Mouse (Mus musculus): Measurements from ENCODE around the gene Anxa3. TPM values are rescaled to one million over a fixed set of nuclear protein-coding genes. Genes with fewer than 3 reads are reported as not detected.

The Anxa3 gene
- total RNA-seq (2021) = 10 to 100 TPM; 13.0 to 15.2 TPM

DNA sequence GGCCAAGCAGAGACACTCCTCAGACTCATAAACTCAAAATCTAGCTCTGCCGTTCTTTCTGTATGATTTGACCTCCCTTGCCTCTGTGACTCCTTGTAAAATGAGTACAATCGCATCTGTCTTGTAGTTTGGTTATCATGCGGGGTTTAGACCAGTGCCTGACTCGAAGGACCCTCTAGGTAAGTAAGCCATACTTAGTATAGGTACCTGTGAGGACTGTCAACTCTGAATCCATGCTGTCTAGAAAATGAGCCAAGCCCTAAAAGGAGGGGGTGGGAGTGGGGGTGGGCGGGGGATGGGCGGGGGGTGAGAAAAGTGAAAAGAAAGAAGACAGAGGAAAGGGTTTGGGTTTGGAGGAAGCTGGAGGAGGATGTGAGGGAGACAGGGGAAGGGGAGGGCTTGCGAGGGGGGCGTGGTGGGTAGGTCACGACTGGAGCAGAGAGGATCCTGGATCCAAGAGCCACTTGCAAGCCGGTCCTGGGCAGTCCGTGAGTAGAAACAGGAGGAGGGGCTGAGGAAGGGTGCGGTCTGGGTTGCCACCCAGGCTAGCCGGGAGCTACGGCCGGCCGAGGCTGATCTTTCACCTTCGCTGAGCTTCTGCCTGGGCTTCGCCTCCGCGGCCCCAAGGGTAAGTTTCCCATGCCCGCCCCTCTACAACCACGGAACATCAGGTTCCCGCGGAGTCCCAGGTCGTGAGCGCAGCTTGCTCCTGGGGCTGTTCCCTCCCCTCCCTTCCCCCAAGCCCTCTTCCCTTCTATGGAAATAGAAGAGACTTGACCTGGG lies at the start of gene Anxa3:
Anxa3 (plus strand) TSS at position 404 of the 783 bp plus-strand sequence.
- intact Hi-C loops (cut with DNase I) = no loop called here
- DNase-seq (ENCODE audit: low spot score in 2 of 2) = no peak

DNA sequence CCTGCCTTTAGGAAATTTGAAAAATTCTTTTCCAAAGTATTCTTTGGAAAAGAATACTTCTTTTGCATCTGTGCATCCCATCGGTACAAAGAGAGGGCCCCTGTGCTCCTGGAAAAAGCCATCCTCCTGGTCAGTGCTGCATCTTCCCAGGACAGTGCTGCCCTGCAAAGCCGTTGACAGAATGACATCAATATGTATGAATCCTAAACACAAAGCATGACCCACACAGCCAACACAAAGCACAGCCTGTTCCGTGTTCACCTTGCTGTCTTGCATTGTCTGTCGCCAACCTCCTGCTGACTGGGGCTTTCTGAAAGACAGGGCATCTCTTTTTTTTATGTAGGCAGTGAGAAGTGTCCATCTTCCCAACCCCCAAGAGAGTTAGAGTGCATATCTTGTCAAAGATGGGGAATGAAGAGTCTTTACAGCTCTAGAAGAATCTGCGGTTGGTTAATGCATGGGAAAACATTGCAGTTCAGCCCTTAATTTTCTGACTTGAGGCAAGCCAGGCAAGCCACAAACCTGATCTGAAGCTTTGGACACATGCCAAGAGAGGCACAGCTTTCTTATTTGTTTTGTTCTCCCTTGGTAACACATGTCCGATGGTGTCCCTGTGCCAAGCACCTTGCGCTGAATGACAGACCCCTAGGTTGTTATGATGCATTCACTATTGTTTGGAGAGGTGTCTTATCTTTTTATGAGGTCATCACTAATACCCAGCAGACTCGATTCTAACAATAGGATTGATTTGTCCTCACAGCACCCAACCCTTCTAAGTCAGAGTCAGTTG lies 45.7 kb upstream of the Anxa3 start:
- intact Hi-C loops (cut with DNase I) = no loop called here
- DNase-seq (ENCODE audit: low spot score in 2 of 2) = no peak

DNA sequence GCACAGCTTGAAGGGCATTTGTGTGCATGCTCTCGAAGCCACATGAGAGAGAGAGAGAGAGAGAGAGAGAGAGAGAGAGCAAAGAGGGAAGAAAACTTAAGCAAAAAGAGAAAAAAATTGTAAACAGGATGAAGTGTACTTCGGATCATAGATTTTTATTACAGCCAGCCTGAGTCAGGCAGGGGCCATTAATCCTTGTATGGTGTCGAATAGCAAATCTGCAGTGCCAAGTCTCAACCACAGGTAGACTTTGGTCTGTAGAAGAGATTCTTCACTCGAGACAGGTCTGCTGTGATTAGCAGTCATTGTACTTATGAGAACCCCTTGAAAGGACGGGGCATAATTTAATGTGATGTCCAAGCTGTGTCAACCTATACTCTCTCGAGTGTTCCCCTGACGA lies 35.5 kb upstream of the Anxa3 start:
- DNase-seq (ENCODE audit: low spot score in 2 of 2) = no peak
- intact Hi-C loops (cut with DNase I) = no loop called here

DNA sequence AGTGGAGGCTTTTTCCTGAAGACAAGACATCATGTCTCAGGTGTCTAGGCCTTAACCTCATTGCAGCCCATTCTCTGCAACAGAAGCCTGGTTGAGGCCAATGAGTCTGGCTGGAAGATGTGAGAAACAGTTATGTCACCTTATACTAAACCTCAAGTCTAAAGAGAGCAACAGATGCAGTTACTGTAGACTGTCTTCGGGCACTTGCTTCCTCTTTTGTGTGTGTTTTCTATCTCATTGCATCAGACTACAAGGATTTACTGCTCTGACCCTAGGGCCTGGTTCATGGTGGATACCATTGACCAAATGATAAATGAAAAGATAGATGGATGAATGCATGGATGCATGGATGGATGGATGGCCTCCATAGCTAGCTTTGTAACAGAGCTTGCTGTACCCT lies 31.1 kb upstream of the Anxa3 start:
- intact Hi-C loops (cut with DNase I) = no loop called here
- DNase-seq (ENCODE audit: low spot score in 2 of 2) = no peak

DNA sequence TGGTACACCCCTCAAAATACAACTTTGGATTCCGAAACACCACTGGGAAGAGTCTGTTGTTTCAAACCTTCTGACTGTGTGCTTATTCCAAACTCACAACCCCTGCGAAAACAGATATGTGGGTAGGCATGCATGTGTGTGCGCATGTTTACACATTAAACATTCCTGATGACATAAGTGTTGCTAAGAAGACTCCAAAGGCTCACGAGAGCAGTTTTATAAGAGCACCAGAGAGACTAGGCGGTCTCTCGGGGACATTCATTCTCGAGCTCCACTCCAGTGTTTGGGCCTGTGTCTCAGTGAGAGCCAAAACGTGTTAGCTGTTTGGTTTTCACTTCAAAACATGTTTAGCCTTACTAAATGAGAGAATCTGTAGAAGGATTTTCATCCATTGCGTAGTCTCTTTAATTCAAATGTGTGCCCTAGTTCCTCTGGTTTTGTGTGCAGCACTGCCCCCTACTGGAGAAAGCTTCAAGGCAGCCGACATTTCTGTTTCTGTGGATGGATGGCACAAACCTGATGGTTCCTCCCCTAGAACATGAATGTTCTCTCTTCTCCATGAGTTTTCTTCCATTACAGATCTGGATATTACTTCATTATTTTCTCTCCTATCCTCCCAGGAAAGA lies 24.2 kb upstream of the Anxa3 start:
- DNase-seq (ENCODE audit: low spot score in 2 of 2) = peak; percentile 82
- intact Hi-C loops (cut with DNase I) = loop anchor here (2.0 to 5.0 kb wide), 3 partner anchors 397 to 504 kb away; partner anchors contain the start of gene Fras1

DNA sequence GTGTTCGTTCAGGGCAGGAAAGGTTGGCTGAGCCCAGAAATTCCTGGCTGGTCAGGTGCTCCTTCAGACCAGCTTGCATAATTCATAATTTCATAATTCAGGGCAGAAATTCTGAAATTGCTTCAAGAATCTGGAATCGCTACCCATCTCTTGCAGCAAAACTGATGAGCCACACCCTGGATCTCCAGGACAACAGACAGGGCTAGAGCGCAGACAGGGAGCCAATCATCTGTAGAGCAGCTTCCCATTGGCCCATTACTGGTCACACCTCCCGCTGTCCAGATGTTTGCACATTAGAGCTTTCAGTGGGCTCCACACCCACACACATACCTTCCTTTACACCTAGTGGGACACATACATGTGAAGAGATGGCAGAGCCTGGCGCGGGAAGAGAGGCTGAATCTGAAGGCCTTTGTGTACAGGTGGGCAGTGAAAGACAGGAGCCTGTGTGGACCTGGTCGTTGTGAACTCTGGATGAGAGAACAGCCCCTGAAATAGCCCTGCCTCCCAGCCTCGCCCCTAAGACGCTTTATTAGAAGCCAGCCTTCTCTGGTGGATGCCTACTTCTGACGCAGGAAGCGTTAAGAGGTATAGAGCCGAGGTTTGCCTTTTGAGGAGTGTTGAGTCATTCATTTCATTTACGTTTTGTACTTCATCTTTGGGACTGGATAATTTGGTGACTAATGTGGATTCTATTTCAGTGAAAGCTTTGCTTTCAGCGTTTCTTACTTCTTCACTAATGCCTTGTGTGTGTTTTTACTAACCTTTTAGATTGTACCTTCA lies 9.4 kb upstream of the Anxa3 start:
- intact Hi-C loops (cut with DNase I) = no loop called here
- DNase-seq (ENCODE audit: low spot score in 2 of 2) = no peak

DNA sequence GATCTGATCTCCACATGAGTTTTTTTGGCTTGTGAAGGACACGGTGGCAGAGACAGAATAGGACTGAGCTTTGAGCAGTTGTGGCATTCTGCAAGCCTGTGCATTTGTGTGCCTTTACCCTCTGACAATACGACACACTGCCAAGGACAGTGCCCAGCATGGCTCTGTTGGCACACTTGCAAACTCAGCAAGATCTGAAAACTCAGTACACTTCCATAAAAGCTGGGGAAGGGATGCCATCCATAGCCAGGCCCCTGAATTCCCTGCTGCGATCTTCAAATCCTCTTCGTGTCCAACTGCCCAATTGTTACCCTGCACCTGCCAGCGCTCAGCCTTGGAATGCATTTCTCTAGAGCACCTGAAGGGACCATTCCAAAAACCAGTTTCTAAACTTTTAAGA lies 8.0 kb upstream of the Anxa3 start:
- intact Hi-C loops (cut with DNase I) = no loop called here
- DNase-seq (ENCODE audit: low spot score in 2 of 2) = no peak

DNA sequence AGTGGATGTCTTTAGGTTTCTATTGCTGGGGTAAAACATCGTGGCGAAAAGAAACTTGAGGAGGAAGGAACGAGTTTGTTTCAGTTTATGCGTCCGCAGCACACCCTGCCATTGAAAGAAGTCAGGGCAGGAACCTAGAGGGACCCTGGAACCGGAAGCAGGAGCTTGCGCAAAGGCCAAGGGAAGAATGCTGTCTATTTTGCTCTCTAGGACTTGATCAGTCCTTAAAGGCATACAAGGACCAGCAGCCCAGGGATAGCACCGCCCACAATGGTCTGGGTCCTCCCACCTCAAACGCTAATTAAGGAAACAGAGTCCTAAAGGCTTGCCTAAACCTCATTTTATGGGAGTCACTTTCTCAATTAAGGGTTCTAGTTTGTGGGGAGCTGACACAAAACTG lies 717 bp upstream of the Anxa3 start:
- intact Hi-C loops (cut with DNase I) = no loop called here
- DNase-seq (ENCODE audit: low spot score in 2 of 2) = no peak

DNA sequence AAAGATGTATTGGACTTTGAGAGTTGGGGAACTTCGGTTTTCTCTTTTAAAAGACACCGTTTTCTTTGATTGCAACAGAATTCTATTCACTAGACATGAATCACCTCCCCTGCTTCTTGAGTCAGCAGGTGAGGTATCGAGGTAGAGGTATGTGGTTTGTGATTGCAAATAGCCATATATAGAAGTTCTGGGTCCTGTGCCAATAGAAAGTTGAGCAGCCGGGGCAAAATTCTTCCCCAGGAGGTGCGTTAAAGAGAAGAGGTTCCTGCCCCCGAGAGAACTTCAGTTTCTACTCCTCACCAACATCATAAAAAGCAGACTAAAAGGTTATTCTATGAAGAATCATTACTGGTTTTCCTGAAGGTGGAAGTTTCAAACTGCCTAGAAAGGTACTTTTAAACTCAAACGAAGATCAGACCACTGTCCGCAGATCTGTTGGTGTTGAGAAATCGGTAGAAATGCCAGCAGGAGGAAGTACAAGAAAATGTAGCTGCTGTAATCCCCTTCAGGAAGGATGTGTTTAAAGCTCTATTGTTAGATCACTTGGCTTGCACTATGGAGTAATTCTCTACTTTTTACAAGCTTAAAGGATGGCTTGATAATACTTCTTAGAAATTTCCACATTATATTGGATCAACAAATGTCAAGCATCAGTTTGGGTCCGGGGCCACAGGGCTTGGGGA lies 955 bp downstream of the Anxa3 start:
- DNase-seq (ENCODE audit: low spot score in 2 of 2) = no peak
- intact Hi-C loops (cut with DNase I) = no loop called here

DNA sequence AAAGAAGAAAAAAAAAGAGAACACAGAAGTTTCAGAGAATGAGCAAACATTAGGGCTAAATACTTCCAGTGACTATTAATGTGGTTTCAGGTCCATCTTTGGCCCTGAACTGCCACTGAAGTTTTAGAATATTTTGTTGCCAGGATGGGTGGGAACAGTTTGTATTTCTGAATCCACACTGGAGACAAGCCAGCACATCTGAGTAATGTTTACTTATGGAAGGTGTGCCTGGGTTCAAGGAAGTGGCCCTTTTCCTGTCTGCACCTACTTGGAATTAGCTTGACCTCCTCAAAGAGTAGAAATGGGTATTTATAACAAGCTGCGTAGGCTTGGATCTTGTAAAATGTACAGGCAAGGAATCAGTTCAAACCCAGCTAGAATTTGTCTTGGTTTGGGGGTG lies 2.6 kb downstream of the Anxa3 start:
- intact Hi-C loops (cut with DNase I) = no loop called here
- no peak for DNase-seq (ENCODE audit: low spot score in 2 of 2)

DNA sequence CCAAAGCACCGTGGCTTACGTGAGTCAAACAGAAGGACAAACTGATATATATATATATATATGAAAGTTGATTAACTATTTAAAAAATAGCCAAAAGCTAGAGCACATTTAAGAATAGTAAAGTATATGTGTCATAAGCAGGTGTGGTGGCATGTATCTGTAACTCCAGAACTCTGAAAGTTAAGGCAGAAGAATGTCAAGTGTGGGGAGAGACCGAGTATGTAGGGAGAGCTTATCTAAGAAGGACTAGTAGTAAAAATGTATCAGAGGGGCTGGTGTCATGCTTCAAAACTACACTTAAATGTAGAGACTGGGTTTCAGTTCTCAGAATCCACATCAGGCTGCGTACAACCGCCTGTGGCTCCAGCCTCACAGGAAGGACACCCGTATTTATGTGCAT lies 4.3 kb downstream of the Anxa3 start:
- intact Hi-C loops (cut with DNase I) = no loop called here
- no peak for DNase-seq (ENCODE audit: low spot score in 2 of 2)

DNA sequence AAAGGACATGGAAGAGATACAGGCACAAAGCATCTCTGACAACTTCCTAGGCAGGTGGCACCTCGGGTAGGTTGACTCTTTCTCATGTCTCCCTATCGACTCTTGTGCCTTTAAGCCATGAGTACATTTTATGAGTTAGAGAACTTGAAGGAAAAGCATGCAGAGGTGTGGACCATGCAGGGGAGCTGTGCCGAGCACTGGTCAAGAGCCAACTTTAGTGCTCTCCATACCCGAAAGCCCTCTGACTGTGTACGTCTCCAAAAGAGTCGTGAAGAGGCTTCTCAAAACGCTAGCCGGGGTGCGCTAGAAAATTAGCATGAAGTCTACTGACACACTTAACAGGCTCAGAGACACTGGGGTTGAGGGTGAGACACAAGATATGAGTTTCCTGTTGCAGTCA lies 6.0 kb downstream of the Anxa3 start:
- no peak for DNase-seq (ENCODE audit: low spot score in 2 of 2)
- intact Hi-C loops (cut with DNase I) = no loop called here

DNA sequence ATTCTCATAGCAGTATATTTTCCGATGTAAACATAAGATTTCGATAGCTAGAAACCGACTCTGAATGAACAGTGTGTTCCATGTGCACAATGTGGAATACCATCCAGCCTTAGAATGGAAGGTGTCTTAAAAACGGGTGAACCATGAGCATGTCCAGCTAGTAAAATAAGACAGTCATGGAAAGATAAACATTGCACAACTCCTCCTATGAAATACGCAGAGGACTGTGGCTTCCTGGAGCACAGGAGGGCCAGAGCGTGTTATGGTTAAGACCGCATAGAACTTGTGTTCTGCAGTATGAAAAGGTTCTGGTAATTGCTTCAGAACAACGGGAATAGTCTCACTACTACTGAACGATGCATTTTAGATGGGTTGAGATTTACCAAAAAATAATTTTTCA lies 6.8 kb downstream of the Anxa3 start:
- no peak for DNase-seq (ENCODE audit: low spot score in 2 of 2)
- intact Hi-C loops (cut with DNase I) = no loop called here

DNA sequence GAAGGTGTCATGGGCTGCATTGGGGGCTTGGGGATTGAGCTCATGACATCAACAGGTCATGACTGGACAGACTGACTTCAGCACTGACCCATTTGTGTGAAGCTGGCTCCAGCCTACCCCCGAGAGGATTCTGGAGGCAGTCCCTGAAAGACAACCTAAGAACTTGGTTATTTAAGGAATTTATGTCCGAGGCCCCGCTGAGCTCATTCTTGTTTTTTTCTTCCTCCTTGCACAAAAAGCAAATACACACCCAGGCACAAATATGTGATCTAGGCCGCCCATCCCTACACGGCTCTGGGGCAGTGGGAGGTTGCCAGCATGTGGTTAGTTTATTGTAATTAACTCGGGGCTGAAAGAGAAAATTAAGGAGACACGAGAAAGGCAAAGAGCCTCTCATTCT lies 9.0 kb downstream of the Anxa3 start:
- intact Hi-C loops (cut with DNase I) = no loop called here
- no peak for DNase-seq (ENCODE audit: low spot score in 2 of 2)

DNA sequence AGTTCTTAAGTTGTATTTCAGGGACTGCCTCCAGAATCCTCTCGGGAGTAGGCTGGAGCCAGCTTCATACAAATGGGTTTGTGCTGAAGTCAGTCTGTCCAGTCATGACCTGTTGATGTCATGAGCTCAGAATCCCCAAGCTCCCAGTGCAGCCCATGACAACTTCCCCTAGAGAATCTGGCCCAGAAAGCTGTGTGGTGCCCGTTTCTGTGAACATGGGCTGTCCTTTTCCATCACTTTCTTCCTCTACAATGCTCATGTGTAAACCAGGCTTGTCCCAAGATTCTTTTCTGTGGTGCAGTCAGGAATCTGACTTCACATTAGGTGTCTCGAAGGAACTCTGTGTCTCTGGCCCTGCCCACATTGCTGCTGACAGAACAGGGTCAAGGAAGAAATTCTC lies 10.0 kb downstream of the Anxa3 start:
- DNase-seq (ENCODE audit: low spot score in 2 of 2) = no peak
- intact Hi-C loops (cut with DNase I) = no loop called here

DNA sequence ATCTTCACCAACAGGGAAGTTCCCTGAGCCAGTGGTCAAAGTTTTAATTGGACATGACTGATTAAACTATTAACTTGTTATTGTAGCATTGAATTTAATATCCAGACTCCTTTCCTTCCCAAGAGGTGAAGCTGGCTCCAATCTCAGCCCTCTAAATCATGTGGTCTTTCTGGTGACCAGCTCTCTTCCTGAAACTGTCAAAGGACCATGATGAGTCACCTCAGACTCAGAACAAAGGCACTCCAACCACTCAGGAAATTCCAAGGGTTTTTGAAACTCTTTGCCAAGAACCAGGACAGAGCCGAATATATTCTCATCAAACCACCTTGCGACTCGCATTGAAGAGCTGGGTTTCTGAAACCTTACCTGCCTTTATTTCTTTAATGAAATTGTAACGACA lies 11.2 kb downstream of the Anxa3 start:
- DNase-seq (ENCODE audit: low spot score in 2 of 2) = no peak
- intact Hi-C loops (cut with DNase I) = no loop called here

DNA sequence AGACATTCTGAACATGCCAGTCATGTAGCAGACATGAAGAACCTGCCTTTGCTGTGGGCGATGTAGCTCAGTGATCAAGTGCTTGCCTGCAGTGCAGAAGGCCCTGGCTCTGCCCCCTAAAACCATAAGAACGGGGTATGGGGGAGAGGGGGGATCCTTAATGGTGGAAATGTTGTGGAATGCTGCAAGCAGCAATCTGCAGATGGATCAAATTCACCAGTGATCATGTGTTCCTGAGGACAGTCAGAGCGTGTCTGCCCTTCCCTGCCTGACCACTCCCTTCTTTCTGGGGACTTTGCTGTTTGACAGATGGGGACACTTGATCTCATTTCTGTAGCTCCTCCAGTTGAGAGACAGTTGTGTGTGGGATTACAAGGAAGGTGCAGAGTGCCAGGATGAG lies 11.7 kb downstream of the Anxa3 start:
- intact Hi-C loops (cut with DNase I) = no loop called here
- DNase-seq (ENCODE audit: low spot score in 2 of 2) = no peak

DNA sequence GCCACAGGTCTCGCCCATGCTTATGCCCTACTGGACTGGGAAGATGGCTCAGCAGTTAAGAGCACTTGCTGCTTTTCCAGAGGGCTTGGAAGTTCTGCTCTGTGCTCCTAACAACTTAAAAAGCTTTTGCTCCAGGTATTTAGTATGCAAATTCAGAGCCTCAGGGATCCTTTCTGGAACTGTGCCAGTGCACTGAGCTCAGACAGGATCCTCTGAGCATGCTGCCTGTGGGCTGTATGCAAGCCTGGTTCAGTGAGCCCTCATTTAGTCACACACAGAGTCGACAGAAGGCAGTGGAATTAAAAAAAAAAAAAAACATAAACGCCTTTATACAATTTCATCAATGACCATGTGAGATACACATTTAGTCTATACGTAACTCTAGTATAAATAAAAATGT lies 17.5 kb downstream of the Anxa3 start:
- intact Hi-C loops (cut with DNase I) = no loop called here
- DNase-seq (ENCODE audit: low spot score in 2 of 2) = peak in 1 of 2 experiments; percentile 46

DNA sequence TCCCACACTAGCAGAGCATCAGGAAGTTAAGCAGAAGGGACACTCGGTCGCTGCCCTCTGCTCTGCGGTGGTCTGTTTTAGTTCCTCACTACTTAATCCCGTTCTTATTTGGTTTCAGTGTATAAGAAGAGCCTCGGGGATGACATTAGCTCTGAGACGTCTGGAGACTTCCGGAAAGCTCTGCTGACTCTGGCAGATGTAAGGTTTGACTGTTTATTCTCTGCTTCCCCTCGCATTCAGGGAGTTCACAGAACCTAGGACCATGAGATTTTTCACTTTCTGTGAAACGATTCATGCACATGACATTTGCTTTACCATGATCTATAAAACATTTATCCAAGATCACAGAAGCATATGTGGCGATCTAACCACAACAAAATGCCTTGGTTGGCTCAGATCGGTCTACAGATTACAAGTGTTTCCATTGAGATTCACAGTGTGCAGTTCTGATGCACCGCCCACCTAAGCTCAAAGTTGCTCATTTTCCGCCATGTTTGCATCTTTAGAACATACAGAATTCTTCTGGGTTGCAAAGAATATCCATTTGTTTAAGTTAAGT lies 31.7 kb downstream of the Anxa3 start:
- intact Hi-C loops (cut with DNase I) = no loop called here
- DNase-seq (ENCODE audit: low spot score in 2 of 2) = no peak

Measured in left cerebral cortex, postnatal 25 days (tissue).